Mouse (Mus musculus): ENCODE data around the gene Rnf114.

The Rnf114 gene

DNA sequence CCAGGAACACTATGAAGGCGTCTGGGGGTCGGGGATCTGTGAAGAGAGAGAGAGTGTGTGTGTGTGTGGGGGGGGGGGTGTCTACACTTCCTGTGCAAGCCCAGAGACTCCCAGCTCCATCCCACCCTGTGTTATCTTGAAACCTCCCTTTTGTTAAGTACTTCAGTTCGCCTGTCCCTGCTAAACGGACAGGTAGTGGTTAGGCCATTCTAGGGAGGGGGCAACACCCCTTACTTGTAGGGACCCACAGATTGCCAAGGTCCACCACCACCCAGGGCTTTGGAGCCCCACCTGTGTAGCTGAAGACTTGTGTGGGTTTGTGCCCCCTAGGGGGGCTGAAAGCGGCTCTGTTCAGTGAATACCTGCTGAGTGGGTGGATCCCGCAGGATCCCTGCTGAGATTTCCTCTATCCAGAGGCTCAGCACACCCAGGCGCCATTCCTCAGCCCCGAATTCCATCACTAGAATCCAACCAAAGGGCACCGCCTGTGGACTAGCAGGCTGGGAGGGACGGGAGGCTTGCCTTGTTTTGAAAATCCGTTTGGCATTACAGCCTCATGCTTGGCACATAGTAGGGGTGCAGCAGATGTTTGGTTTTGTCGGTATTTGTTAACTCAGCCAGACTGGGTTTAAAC lies 48.1 kb downstream of the Rnf114 start:
- no peak for DNase-seq (ENCODE audit: low spot score)

DNA sequence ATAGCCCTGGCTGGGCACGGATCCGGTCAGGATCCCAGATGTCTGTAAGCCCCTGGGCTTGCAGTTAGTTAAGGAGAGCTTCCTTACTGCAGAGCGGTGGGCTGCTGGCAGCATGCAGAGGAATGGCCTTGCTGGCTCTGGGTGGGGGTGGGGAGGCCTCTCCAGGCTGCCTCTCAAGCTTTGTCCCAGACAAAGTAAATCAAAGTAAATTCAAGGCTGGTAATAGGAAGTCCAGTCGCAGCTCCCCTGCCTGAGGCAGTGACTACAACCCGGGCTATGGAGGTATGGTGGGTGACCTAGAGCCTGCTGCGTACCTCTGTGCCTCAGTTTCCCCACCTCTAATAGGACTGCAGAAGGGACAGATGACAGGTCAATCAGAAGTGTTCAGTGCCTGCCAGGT lies 48.9 kb downstream of the Rnf114 start:
- no peak for DNase-seq (ENCODE audit: low spot score)

DNA sequence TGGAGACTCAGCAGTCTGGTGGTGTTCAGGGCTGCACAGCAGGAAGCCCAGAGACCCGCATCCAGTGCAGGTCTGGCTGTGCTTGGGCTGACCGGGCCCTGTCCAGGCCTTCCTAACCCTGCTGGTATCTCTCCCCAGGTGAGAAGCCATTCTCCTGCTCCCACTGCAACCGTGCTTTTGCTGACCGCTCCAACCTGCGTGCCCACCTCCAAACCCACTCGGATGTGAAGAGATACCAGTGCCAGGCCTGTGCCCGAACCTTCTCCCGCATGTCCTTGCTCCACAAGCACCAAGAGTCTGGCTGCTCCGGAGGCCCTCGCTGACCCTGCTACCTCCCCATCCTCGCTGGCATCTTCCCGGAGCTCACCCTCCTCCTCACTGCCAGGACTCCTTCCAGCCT lies 49.3 kb downstream of the Rnf114 start:
- no peak for DNase-seq (ENCODE audit: low spot score)

DNA sequence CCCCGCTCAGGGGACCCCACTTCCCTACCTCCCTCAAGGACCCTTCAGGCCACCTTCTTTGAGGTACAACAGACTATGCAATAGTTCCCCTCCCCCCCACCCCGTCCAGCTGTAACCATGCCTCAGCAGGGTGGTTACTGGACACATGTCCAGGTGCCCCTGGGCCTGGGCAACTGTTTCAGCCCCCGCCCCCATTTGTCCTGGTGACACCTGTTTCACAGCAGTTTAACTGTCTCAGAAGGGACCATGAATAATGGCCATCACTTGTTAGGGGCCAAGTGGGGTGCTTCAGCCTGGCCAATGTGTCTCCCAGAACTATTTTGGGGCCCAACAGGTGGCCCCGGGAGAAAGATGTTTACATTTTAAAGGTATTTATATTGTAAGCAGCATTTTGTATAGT lies 49.9 kb downstream of the Rnf114 start:
- no peak for DNase-seq (ENCODE audit: low spot score)

- no peak for DNase-seq (ENCODE audit: low spot score)
These were observed 50.9 kb downstream of the Rnf114 start for GRCm38 (mm10) chr2:167543121-167544003.

- DNase-seq (ENCODE audit: low spot score), result no peak
These were observed 51.5 kb downstream of the Rnf114 start for GRCm38 (mm10) chr2:167544004-167544356.

GRCm38 (mm10) chr2:167544456-167544855 lies 52.0 kb downstream of the Rnf114 start:
- DNase-seq (ENCODE audit: low spot score), result no peak

- no peak for DNase-seq (ENCODE audit: low spot score)
These were observed 54.2 kb downstream of the Rnf114 start for GRCm38 (mm10) chr2:167546447-167547195.

- no peak for DNase-seq (ENCODE audit: low spot score)
These were observed 55.0 kb downstream of the Rnf114 start for GRCm38 (mm10) chr2:167547444-167547843.

- no peak for DNase-seq (ENCODE audit: low spot score)
These were observed 56.5 kb downstream of the Rnf114 start for GRCm38 (mm10) chr2:167548961-167549360.

GRCm38 (mm10) chr2:167550341-167550854 lies 58.0 kb downstream of the Rnf114 start:
- no peak for DNase-seq (ENCODE audit: low spot score)

GRCm38 (mm10) chr2:167551342-167551920 lies 59.0 kb downstream of the Rnf114 start:
- no peak for DNase-seq (ENCODE audit: low spot score)

DNA sequence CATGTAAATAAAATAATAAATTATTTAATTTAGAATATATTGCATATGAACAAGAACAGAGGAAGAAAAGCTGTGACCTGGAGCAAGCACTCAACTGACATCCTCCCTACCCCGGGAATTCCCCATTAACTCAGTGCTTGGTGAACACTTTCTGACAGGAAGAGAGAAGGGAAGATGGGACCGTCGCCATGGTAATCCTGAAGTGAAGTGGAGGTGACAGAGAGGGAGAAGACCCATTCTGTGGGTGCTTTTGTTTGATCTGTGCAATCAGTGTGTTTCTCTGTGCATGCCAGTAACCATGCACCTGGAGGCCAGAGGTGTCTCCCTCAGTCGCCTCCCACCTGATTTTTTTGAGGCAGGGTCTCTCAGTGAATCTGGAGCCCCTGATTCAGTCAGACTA lies 59.8 kb downstream of the Rnf114 start:
- DNase-seq (ENCODE audit: low spot score), result no peak

DNA sequence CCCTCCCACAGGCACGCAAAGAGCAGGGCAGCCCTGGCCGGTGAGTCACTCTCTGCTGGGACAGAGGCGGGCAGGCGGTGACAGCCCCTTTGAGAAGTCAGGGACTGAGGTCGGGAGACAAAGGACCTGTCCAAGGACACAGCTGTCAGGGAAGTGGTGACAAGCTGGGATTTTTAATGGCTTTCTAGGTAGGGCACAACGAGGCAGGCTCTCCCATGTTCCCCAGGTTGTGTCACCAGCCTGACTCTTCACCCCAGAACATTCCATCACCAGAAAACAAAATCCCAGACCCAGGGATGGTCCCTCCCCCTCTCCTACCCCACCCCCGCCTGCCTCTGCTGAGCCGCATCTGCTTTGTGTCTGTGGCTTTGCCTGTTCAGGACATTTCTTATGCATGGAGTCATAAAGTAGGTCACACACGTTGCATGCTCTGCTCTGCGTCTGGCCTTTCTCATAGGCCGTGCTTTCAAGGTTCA lies 60.5 kb downstream of the Rnf114 start:
- no peak for DNase-seq (ENCODE audit: low spot score)

- DNase-seq (ENCODE audit: low spot score), result no peak
These were observed 63.3 kb downstream of the Rnf114 start for GRCm38 (mm10) chr2:167555766-167556165.

DNA sequence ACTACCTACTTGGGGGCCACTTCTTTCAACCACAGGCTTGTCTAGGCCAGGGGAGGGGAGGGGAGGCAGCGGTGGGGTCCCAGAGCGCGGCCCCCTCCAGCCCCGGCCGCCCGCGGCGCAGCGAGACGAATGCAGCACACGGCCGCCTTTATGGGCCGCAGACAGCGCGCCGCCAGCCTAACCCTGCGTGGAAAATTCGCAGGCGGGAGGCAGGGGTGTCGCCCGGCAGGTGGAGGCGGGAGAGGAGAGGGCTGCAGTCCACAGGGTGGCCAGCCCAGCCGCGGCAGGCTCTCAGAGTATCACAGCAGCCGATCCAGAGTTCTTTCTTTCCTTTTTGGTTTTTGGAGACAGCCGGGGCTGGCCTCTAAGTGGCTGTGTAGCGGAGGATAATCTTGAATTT lies 67.0 kb downstream of the Rnf114 start:
- no peak for DNase-seq (ENCODE audit: low spot score)

- DNase-seq (ENCODE audit: low spot score), result no peak
These were observed 69.7 kb downstream of the Rnf114 start for GRCm38 (mm10) chr2:167562101-167562500.

GRCm38 (mm10) chr2:167563035-167563434 lies 70.6 kb downstream of the Rnf114 start:
- DNase-seq (ENCODE audit: low spot score), result no peak

- DNase-seq (ENCODE audit: low spot score), result no peak
These were observed 71.3 kb downstream of the Rnf114 start for GRCm38 (mm10) chr2:167563703-167564102.

DNA sequence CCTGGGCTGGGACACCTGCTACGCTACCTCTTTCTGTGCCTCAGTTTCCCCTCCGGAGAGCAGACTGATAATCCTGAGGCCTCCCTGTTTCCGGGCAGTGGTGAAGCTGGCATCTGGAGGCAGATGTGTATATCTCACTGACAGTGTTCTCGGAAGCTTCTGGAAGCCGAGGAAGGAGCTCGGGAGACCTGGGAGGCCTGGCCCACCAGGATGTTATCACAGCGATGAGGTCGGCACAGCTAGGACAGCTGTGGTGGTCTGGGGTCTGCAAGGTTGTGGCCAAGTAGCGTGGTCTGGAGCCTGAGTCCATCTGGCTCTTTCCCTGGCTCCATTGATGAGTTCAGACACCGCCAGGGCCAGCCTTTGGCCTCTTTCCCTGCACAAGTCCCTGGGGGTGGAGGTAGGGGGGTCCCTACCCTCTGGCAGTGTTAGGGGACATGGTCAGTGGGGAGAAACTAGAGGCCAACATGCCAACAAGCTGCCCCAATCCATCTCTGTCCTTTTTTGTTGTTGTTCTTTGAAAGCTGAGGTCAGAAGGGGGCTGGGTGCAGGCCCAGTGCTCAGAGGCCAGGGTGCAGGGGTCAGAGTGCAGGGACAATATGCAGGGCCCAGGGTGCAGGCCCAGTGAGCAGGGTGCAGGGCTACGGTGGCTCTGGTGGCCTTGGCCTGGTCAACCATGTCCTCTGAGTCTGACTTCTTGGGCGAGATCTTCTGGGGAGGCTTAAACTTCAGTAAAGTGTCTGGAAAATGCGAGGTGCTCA lies 72.3 kb downstream of the Rnf114 start:
- DNase-seq (ENCODE audit: low spot score), result no peak

- no peak for DNase-seq (ENCODE audit: low spot score)
These were observed 72.8 kb downstream of the Rnf114 start for GRCm38 (mm10) chr2:167565312-167565656.

DNA sequence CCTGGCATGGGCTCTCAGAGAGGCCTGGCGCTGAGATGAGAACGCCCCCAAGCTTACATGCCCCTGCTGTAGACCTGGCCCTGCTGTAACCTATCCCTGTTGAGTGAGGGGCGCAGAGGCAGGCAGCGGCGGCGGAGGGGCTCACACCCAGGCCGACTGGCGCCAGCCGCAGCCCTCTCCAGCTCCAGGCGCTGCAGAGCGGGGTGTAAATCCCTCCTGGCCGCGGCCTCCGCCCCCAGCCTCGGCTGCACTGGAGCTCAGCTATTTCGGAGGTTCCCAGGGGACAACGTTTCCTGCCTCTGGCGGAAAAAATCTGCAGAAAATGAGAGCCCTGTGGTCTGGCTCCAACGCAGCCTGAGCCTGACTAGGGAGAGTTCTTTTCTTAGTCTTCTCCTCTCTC lies 73.2 kb downstream of the Rnf114 start:
- no peak for DNase-seq (ENCODE audit: low spot score)

Measured in ovary, postnatal 10 days (tissue).